Mouse (Mus musculus) frontal cortex, postnatal 14 days (tissue): ENCODE data around the gene Pdgfa.

Experiments
- DNase-seq, 2 experiments: peaks; one replicate each; pipeline ENCODE4 v3.0.0; 2022; ENCODE audit warnings: low spot score in 2 of 2

Gene Pdgfa

GRCm38 (mm10) chr5:138994786-138995720, 2.1 kb downstream of the Pdgfa start:
- peak; percentile 36 to 66 for DNase-seq

- no peak for DNase-seq
Observed at GRCm38 (mm10) chr5:138994108-138994785, 2.9 kb downstream of the Pdgfa start.

GRCm38 (mm10) chr5:138993371-138994107, 3.6 kb downstream of the Pdgfa start:
- DNase-seq, result no peak

GRCm38 (mm10) chr5:138992611-138993370, 4.4 kb downstream of the Pdgfa start:
- DNase-seq, result no peak

GRCm38 (mm10) chr5:138991734-138992133, 5.4 kb downstream of the Pdgfa start:
- no peak for DNase-seq

GRCm38 (mm10) chr5:138990659-138991380, 6.3 kb downstream of the Pdgfa start:
- no peak for DNase-seq

- no peak for DNase-seq
Observed at GRCm38 (mm10) chr5:138989567-138989966, 7.6 kb downstream of the Pdgfa start.

GRCm38 (mm10) chr5:138988764-138989163, 8.4 kb downstream of the Pdgfa start:
- DNase-seq, result no peak

- DNase-seq, result no peak
Observed at GRCm38 (mm10) chr5:138987994-138988393, 9.2 kb downstream of the Pdgfa start.

GRCm38 (mm10) chr5:138981921-138982320, 15.2 kb downstream of the Pdgfa start:
- no peak for DNase-seq

- DNase-seq, result no peak
Observed at GRCm38 (mm10) chr5:138980608-138981007, 16.6 kb downstream of the Pdgfa start.

- no peak for DNase-seq
Observed at GRCm38 (mm10) chr5:138979840-138980239, 17.3 kb downstream of the Pdgfa start.

- DNase-seq, result no peak
Observed at GRCm38 (mm10) chr5:138977759-138978158, 19.4 kb downstream of the Pdgfa start.

GRCm38 (mm10) chr5:138974911-138975485, 22.2 kb downstream of the Pdgfa start:
- DNase-seq, result no peak

GRCm38 (mm10) chr5:138973480-138973879, 23.7 kb downstream of the Pdgfa start:
- DNase-seq, result no peak

- DNase-seq, result no peak
Observed at GRCm38 (mm10) chr5:138971405-138971804, 25.8 kb downstream of the Pdgfa start.

GRCm38 (mm10) chr5:138970056-138970490, 27.1 kb downstream of the Pdgfa start:
- DNase-seq, result no peak

GRCm38 (mm10) chr5:138966033-138966724, 31.0 kb downstream of the Pdgfa start:
- no peak for DNase-seq

- no peak for DNase-seq
Observed at GRCm38 (mm10) chr5:138965590-138965989, 31.6 kb downstream of the Pdgfa start.

GRCm38 (mm10) chr5:138956427-138956833, 40.7 kb downstream of the Pdgfa start:
- no peak for DNase-seq
